Mouse (Mus musculus): Measurements from ENCODE around the gene Drc3.

GRCm38 (mm10) chr11:60412173-60412572, 59.0 kb downstream of the Drc3 start:
- peak; percentile 22 for TF ChIP-seq CTCF (IDR thresholded peaks at IDR 0.05; ENCODE audit: low read depth, low read length)
- TF ChIP-seq EP300 (IDR thresholded peaks at IDR 0.05; ENCODE audit: insufficient read depth, low read depth, low read length): no peak

Measured in ES-Bruce4 (cell line).